Mouse (Mus musculus) stomach, postnatal 0 days (tissue): ENCODE measurements around the gene Myo3a. TPM values are rescaled to one million over a fixed set of nuclear protein-coding genes. Genes with fewer than 3 reads are reported as not detected.

Source experiments
- ATAC-seq: fragments of 200-750 bp; cut with Nextera tagmentation; 2 replicates; pipeline ENCODE4 v1.8.0; 2017; ENCODE audit not compliant: low FRiP score, low TSS enrichment
- DNase-seq: peaks from one replicate; pipeline ENCODE4 v3.0.0-alpha.2; 2016; ENCODE audit warnings: low spot score
- H3K27ac ChIP-seq: fragments of 300-500 bp; sonication (generic); replicated peaks from 2 replicates; pipeline ENCODE4 v1.5.1; 2014; ENCODE audit warnings: mild to moderate bottlenecking, control low read depth
- H3K27me3 ChIP-seq: fragments of 300-500 bp; sonication (generic); 2 replicates; pipeline ENCODE4 v1.6.1; 2014; ENCODE audit warnings: low read length; ENCODE audit not compliant: control insufficient read depth, insufficient read depth
- H3K36me3 ChIP-seq: fragments of 300-500 bp; sonication (generic); 2 replicates; pipeline ENCODE4 v1.6.1; 2014; ENCODE audit warnings: low read length, mixed read lengths; ENCODE audit not compliant: control insufficient read depth, insufficient read depth
- H3K4me1 ChIP-seq: fragments of 300-500 bp; sonication (generic); replicated peaks from 2 replicates; pipeline ENCODE4 v1.6.1; 2014; ENCODE audit warnings: antibody characterized with exemption; ENCODE audit not compliant: control insufficient read depth, insufficient read depth
- H3K4me2 ChIP-seq: fragments of 300-500 bp; sonication (generic); replicated peaks from 2 replicates; pipeline ENCODE4 v1.6.1; 2014; ENCODE audit warnings: low read depth, mild to moderate bottlenecking, control low read depth, moderate library complexity
- H3K4me3 ChIP-seq: fragments of 300-500 bp; sonication (generic); 2 replicates; pipeline ENCODE4 v1.5.1; 2014; ENCODE audit warnings: low read depth, low read length, control low read depth
- H3K9ac ChIP-seq: fragments of 300-500 bp; sonication (generic); 2 replicates; pipeline ENCODE4 v1.6.1; 2014; ENCODE audit warnings: mild to moderate bottlenecking, low read length, control low read depth, mixed read lengths
- H3K9me3 ChIP-seq: fragments of 300-500 bp; sonication (generic); 2 replicates; pipeline ENCODE4 v1.6.1; 2016; ENCODE audit warnings: low read length; ENCODE audit not compliant: control insufficient read depth
- CTCF ChIP-seq: IDR thresholded peaks from 2 replicates; pipeline ENCODE4 v1.5.1; 2016; ENCODE audit warnings: antibody characterized with exemption, low read depth, mild to moderate bottlenecking, moderate library complexity
- EP300 ChIP-seq: optimal IDR thresholded peaks from 2 replicates; pipeline ENCODE3; 2016; ENCODE audit warnings: antibody characterized with exemption
- WGBS: fragments of 180-500 bp; shearing (Covaris S2); extraction: QIAGEN DNeasy Blood & Tissue Kit; methylation state at CpG from one replicate; pipeline ENCODE4 v1.1.7; 2014; 5-methylcytosine and 5-hydroxymethylcytosine counted together
- polyA plus RNA-seq: library from polyadenylated mRNA; unstranded; fragments of >200 nt; fragmentation: Nextera tagmentation; extraction: Ambion mirVana; gene quantifications from 2 replicates; pipeline ENCODE4 v1.2.1, GENCODE M21; 2015

Myo3a gene
- polyA plus RNA-seq, 1 experiment from 2014 or later: 0.06 TPM

GRCm38 (mm10) chr2:22621828-22622731 lies 394.8 kb downstream of the Myo3a start, which contains the start of gene Gad2:
Gene Gad2, plus strand, starts transcription at chr2:22622205.
- Histone ChIP-seq H3K4me2 (peak within 1 kb of the TSS; percentile 52), H3K4me3 (peak within 1 kb of the TSS; percentile 26), H3K27ac (no peak within 1 kb of the TSS), H3K9ac (no peak within 1 kb of the TSS), H3K9me3 (no peaks in the 10 kb centered on the region), H3K27me3 (peaks cover 25% of the 10 kb centered on the region), H3K36me3 (no peaks in the 10 kb centered on the region), H3K4me1 (no peaks in the 10 kb centered on the region)
- no peak for TF ChIP-seq CTCF
- TF ChIP-seq EP300: no peak
- ATAC-seq: peak; percentile 77
- DNase-seq: peak; percentile 60
- WGBS: under 1% methylated on average over 55 of the region's 55 CpGs

GRCm38 (mm10) chr2:22623111-22624070 lies 396.1 kb downstream of the Myo3a start:
- WGBS: 2% methylated on average over 60 of the region's 60 CpGs
- DNase-seq: peak; percentile 32
- no peak for ATAC-seq

GRCm38 (mm10) chr2:22624188-22624975 lies 397.1 kb downstream of the Myo3a start:
- no peak overlapping the region for H3K27ac ChIP-seq

More at GRCm38 (mm10) chr2:22623111-22624070, 396.1 kb downstream of the Myo3a start:
- Histone ChIP-seq H3K9ac (no peak overlapping the region), H3K4me1 (no peaks in the 10 kb centered on the region), H3K27ac (no peak overlapping the region), H3K27me3 (peaks cover 25% of the 10 kb centered on the region), H3K9me3 (no peaks in the 10 kb centered on the region), H3K4me2 (peak overlapping the region; percentile 52), H3K4me3 (peak overlapping the region; percentile 26), H3K36me3 (no peaks in the 10 kb centered on the region)
- TF ChIP-seq CTCF (no peak), EP300 (no peak)

GRCm38 (mm10) chr2:22625096-22625960 lies 398.0 kb downstream of the Myo3a start:
- peaks cover 21% of the 10 kb centered on the region; the same call in 1 of the 2 replicates for H3K27me3 ChIP-seq
- no peak overlapping the region for H3K4me3 ChIP-seq
- no peak overlapping the region for H3K9ac ChIP-seq
- H3K27ac ChIP-seq: no peak overlapping the region
- no peaks in the 10 kb centered on the region for H3K36me3 ChIP-seq
- no peaks in the 10 kb centered on the region for H3K4me1 ChIP-seq
- 14% methylated on average over 16 of the region's 16 CpGs for WGBS
- no peak for ATAC-seq
- no peaks in the 10 kb centered on the region for H3K9me3 ChIP-seq
- TF ChIP-seq EP300 (no peak), CTCF (no peak)
- no peak for DNase-seq
- no peak overlapping the region for H3K4me2 ChIP-seq

More at GRCm38 (mm10) chr2:22624188-22624975, 397.1 kb downstream of the Myo3a start:
- no peak for TF ChIP-seq EP300
- no peak for TF ChIP-seq CTCF
- Histone ChIP-seq H3K36me3 (no peaks in the 10 kb centered on the region), H3K4me2 (no peak overlapping the region), H3K9ac (no peak overlapping the region), H3K27me3 (peaks cover 23% of the 10 kb centered on the region; the same call in 1 of the 2 replicates), H3K4me1 (no peaks in the 10 kb centered on the region), H3K9me3 (no peaks in the 10 kb centered on the region), H3K4me3 (no peak overlapping the region; the same call in 1 of the 2 replicates)
- DNase-seq (no peak), ATAC-seq (no peak)
- WGBS: 5% methylated on average over 27 of the region's 27 CpGs
